Mouse (Mus musculus) cerebellum, adult 11 months (tissue): ENCODE data around the gene Nkpd1.
"Not testable (repeated sequence)": the region's sequence is repeated elsewhere in the genome, so short reads cannot be mapped to it uniquely, and the experiment has no call there.

Source experiments
- DNase-seq: peaks from one replicate; pipeline ENCODE4 v3.0.0; 2022

Nkpd1 gene

GRCm38 (mm10) chr7:19506969-19507611 is 10.5 kb upstream of the Nkpd1 start:
- peak; percentile 45 for DNase-seq

- no peak for DNase-seq
Measured at GRCm38 (mm10) chr7:19507612-19507981, 10.0 kb upstream of the Nkpd1 start.

GRCm38 (mm10) chr7:19508150-19508923 is 9.3 kb upstream of the Nkpd1 start, which contains the start of the genes Bloc1s3 and Trappc6a:
TSS of gene Bloc1s3 (minus strand) at chr7:19508367.
TSS of gene Trappc6a (plus strand) at chr7:19508395.
- DNase-seq, result peak; percentile 88

- DNase-seq, result no peak
Measured at GRCm38 (mm10) chr7:19508924-19509568, 8.6 kb upstream of the Nkpd1 start.

GRCm38 (mm10) chr7:19509786-19510185 is 7.9 kb upstream of the Nkpd1 start:
- DNase-seq, result no peak

GRCm38 (mm10) chr7:19511934-19512333 is 5.7 kb upstream of the Nkpd1 start:
- DNase-seq, result not testable (repeated sequence)

GRCm38 (mm10) chr7:19512353-19512752 is 5.3 kb upstream of the Nkpd1 start:
- no peak for DNase-seq

- DNase-seq, result no peak
Measured at GRCm38 (mm10) chr7:19520032-19520431, 2.4 kb downstream of the Nkpd1 start.

GRCm38 (mm10) chr7:19523017-19523756 is 5.5 kb downstream of the Nkpd1 start:
- DNase-seq, result no peak

- no peak for DNase-seq
Measured at GRCm38 (mm10) chr7:19523757-19524419, 6.2 kb downstream of the Nkpd1 start.

- DNase-seq, result no peak
Measured at GRCm38 (mm10) chr7:19524420-19525104, 6.9 kb downstream of the Nkpd1 start.

- DNase-seq, result no peak
Measured at GRCm38 (mm10) chr7:19525105-19525481, 7.5 kb downstream of the Nkpd1 start.

- DNase-seq, result no peak
Measured at GRCm38 (mm10) chr7:19531077-19531476, 13.4 kb downstream of the Nkpd1 start.

GRCm38 (mm10) chr7:19532240-19532639 is 14.6 kb downstream of the Nkpd1 start:
- no peak for DNase-seq

- DNase-seq, result no peak
Measured at GRCm38 (mm10) chr7:19534676-19535075, 17.0 kb downstream of the Nkpd1 start.

- DNase-seq, result no peak
Measured at GRCm38 (mm10) chr7:19540771-19541566, 23.3 kb downstream of the Nkpd1 start.

- DNase-seq, result no peak
Measured at GRCm38 (mm10) chr7:19541681-19542154, 24.1 kb downstream of the Nkpd1 start.

- peak; percentile 62 for DNase-seq
Measured at GRCm38 (mm10) chr7:19542155-19542691, 24.6 kb downstream of the Nkpd1 start.

GRCm38 (mm10) chr7:19543584-19543983 is 25.9 kb downstream of the Nkpd1 start:
- no peak for DNase-seq

- no peak for DNase-seq
Measured at GRCm38 (mm10) chr7:19546007-19546406, 28.4 kb downstream of the Nkpd1 start.
